Mouse (Mus musculus) heart, embryonic 14.5 days (tissue): ENCODE results near the gene Mastl. TPM values are rescaled to one million over a fixed set of nuclear protein-coding genes. Genes with fewer than 3 reads are reported as not detected.

ENCODE experiments used
- polyA plus RNA-seq: library from polyadenylated mRNA; unstranded; fragments of >200 nt; fragmentation: Nextera tagmentation; extraction: Ambion mirVana; gene quantifications from 2 replicates; pipeline ENCODE4 v1.2.1, GENCODE M21; 2014

The Mastl gene
- polyA plus RNA-seq, 1 experiment from 2014 or later, result 8.6 TPM

Other genes with a start within 250 kb of the Mastl start
- gene Abi1, start 115.8 kb downstream of the Mastl start, polyA plus RNA-seq, result 28.0 and 34.0 TPM in 2 replicates
- gene Acbd5, start 87.9 kb downstream of the Mastl start, polyA plus RNA-seq, result 23.1 and 25.5 TPM in 2 replicates
- gene Yme1l1, start 345 bp upstream of the Mastl start, polyA plus RNA-seq, result 50.6 and 58.3 TPM in 2 replicates
- not detected in 2 replicates for gene 4931423N10Rik, start 51.5 kb upstream of the Mastl start, polyA plus RNA-seq
- gene Nxph2, start 165.2 kb upstream of the Mastl start, polyA plus RNA-seq, result 0.07 TPM in 1 of 2 replicates, not detected in the other